Mouse (Mus musculus): ENCODE data around the gene Dgcr6. TPM values are rescaled to one million over a fixed set of nuclear protein-coding genes. Genes with fewer than 3 reads are reported as not detected.

Dgcr6 gene
- total RNA-seq, 2 experiments from 2014 or later, result 43.2 to 44.0 TPM

DNA sequence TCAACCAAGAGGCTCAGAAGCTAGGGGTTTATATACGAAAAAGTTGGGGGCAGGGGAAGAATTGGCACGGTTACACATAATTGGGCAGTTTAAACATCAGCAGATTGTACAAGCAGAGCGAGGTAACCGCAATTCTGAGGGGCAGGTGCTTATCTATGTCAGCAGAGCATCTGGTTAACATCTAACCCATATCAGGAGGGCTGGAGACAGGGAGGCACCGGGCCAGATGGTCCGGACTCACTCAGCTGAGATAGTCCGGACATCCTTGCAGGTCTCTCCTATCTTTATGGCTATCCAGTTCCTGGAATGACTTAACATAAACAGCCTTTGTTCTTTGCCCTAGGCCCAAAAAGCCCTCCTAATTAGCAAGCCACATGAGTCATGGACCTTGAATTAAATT, 58.4 kb downstream of the Dgcr6 start:
- DNase-seq, result no peak
- intact Hi-C loops (cut with DNase I), result no loop called here

DNA sequence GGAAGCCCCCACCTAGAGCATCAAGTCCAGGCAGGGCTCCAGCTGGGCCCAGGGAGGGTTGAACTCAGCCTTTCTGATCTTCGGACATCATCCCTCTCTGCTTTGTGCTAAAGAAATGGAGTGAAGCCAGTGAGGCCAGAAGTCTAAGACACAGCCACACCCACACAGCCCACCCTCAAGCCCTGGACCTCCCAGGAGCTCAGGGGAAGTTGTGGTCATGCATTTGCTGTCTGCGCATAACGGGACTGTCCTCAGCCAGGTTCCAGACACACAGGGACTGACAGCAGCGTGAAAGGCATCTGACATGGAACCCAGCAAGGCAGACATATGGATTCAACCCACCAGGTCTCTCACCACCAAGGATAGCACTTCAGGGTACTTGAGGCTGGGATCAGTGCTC, 63.8 kb downstream of the Dgcr6 start:
- DNase-seq, result no peak
- intact Hi-C loops (cut with DNase I), result no loop called here

DNA sequence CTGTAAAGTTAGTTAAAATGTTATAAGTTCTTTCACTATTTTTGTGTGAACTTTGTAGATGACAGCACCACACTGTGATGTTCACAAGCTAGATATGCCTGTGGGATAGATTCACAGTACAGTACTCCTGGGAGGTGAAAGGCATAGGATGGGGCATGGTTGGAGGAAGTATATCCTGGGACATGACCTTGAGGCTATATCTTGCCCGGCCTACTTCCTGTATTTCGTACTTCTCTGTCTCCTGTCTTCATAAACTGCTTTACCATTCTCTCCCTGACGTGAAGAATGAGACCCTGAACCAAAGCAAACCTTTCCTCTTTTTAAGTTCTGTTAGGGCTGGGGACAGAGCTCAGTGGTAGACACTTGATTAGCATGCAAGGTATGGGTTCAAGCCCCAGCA, 65.6 kb downstream of the Dgcr6 start:
- intact Hi-C loops (cut with DNase I), result no loop called here
- DNase-seq, result no peak

- intact Hi-C loops (cut with DNase I), result no loop called here
- DNase-seq, result peak; percentile 15 to 25
Measured at GRCm38 (mm10) chr16:18119031-18119730, 66.5 kb downstream of the Dgcr6 start.

Other genes starting within 250 kb of the Dgcr6 start
- gene B830017H08Rik, start 219.7 kb upstream of the Dgcr6 start, total RNA-seq (2021), result not detected
- gene Car15, start 214.5 kb upstream of the Dgcr6 start, total RNA-seq (2021), result 1 to 10 TPM; 2.1 TPM
- gene Gm20518, start 161.2 kb upstream of the Dgcr6 start, total RNA-seq (2021), result under 1 TPM; 0.16 to 0.17 TPM
- under 1 TPM; 0.11 to 0.14 TPM for gene Tssk1, start 158.6 kb upstream of the Dgcr6 start, total RNA-seq (2021)
- gene Dgcr2, start 154.3 kb upstream of the Dgcr6 start, total RNA-seq (2021), result 10 to 100 TPM; 47.3 to 48.6 TPM
- gene Tssk2, start 154.2 kb upstream of the Dgcr6 start, total RNA-seq (2021), result not detected
- gene Ess2, start 141.5 kb upstream of the Dgcr6 start, total RNA-seq (2021), result 10 to 100 TPM in 1 of 2 experiments, 1 to 10 TPM in 1; 8.7 to 10.6 TPM
- not detected for gene Gsc2, start 137.8 kb upstream of the Dgcr6 start, total RNA-seq (2021)
- 10 to 100 TPM in 1 of 2 experiments, 1 to 10 TPM in 1; 5.9 to 13.9 TPM for gene Slc25a1, start 124.6 kb upstream of the Dgcr6 start, total RNA-seq (2021)
- not detected for gene Vpreb2, start 72.4 kb upstream of the Dgcr6 start, total RNA-seq (2021)
- gene Prodh, start 37.3 kb downstream of the Dgcr6 start, total RNA-seq (2021), result 10 to 100 TPM; 23.6 to 28.4 TPM
- 1 to 10 TPM; 2.1 to 6.0 TPM for gene Rtn4r, start 74.8 kb downstream of the Dgcr6 start, total RNA-seq (2021)
- not detected for gene Ccdc188, start 165.0 kb downstream of the Dgcr6 start, total RNA-seq (2021)
- gene Zdhhc8, start 182.3 kb downstream of the Dgcr6 start, total RNA-seq (2021), result 10 to 100 TPM; 19.7 to 21.5 TPM
- 10 to 100 TPM; 16.1 to 19.8 TPM for gene Trmt2a, start 195.8 kb downstream of the Dgcr6 start, total RNA-seq (2021)
- gene Ranbp1, start 195.9 kb downstream of the Dgcr6 start, total RNA-seq (2021), result 10 to 100 TPM; 34.5 to 42.1 TPM
- gene Gm49776, start 205.5 kb downstream of the Dgcr6 start, total RNA-seq (2021), result not detected
- 10 to 100 TPM; 12.7 to 14.6 TPM for gene Dgcr8, start 236.4 kb downstream of the Dgcr6 start, total RNA-seq (2021)

Measured in heart, postnatal 36 days (tissue).